Mouse (Mus musculus): ENCODE results near the gene Fdxr. TPM values are rescaled to one million over a fixed set of nuclear protein-coding genes. Genes with fewer than 3 reads are reported as not detected.

The Fdxr gene
- polyA plus RNA-seq, 1 experiment from 2014 or later, result 16.3 TPM

GRCm38 (mm10) chr11:115225301-115225700 is 51.5 kb downstream of the Fdxr start:
- Histone ChIP-seq H3K4me1 (peaks cover 81% of the 10 kb centered on the region), H3K36me3 (replicated peaks) (no peaks in the 10 kb centered on the region), H3K9me3 (no peaks in the 10 kb centered on the region), H3K4me3 (no peak overlapping the region), H3K27ac (no peak overlapping the region; the same call in 1 of the 2 replicates), H3K27me3 (ENCODE audit: poor library complexity, severe bottlenecking) (peaks cover 42% of the 10 kb centered on the region)
- WGBS, result 62% methylated on average over 6 of the region's 6 CpGs
- no peak for DNase-seq (ENCODE audit: extremely low spot score, low spot score)

DNA sequence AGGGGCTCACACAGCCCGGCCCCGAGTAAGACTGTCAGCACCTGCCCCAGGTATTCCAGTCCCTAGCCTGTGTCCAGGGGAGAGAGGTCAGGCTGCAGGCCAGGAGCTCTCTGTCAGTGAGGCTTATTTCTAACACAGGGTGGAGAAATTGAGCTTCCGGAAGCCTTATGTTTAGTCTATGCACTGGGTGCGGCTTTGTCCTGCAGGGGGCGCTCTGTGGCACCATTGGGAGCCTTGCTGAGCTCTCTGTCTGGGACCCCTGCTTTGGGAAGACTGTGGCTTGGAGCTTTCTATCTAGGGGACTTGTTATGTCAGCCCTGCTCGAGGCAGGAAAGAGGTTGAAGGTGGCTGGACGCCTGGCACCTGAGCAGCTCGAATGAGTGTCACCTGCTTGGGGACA is 52.0 kb downstream of the Fdxr start:
- Histone ChIP-seq H3K4me3 (no peak overlapping the region), H3K36me3 (replicated peaks) (no peaks in the 10 kb centered on the region), H3K9me3 (no peaks in the 10 kb centered on the region), H3K27ac (no peak overlapping the region; the same call in 1 of the 2 replicates), H3K4me1 (peaks cover 76% of the 10 kb centered on the region), H3K27me3 (ENCODE audit: poor library complexity, severe bottlenecking) (peaks cover 38% of the 10 kb centered on the region)
- DNase-seq (ENCODE audit: extremely low spot score, low spot score), result peak; percentile 68
- 40% methylated on average over 8 of the region's 8 CpGs for WGBS

- H3K4me3 ChIP-seq, result no peak overlapping the region
- H3K27me3 ChIP-seq (ENCODE audit: poor library complexity, severe bottlenecking), result peaks cover 29% of the 10 kb centered on the region
- H3K27ac ChIP-seq, result no peak overlapping the region
- DNase-seq (ENCODE audit: extremely low spot score, low spot score), result no peak
- H3K4me1 ChIP-seq, result peaks cover 75% of the 10 kb centered on the region
- no peaks in the 10 kb centered on the region for H3K9me3 ChIP-seq
- H3K36me3 ChIP-seq (replicated peaks), result no peaks in the 10 kb centered on the region
- WGBS, result 86% methylated on average over 6 of the region's 6 CpGs
These were observed 53.0 kb downstream of the Fdxr start for GRCm38 (mm10) chr11:115223877-115224276.

GRCm38 (mm10) chr11:115223451-115223850 is 53.4 kb downstream of the Fdxr start:
- Histone ChIP-seq H3K27me3 (ENCODE audit: poor library complexity, severe bottlenecking) (peaks cover 25% of the 10 kb centered on the region), H3K27ac (0 out of 2 replicates have a peak overlapping the region, but pooled peaks have one; percentile 1), H3K9me3 (no peaks in the 10 kb centered on the region), H3K4me3 (no peak overlapping the region), H3K36me3 (replicated peaks) (no peaks in the 10 kb centered on the region), H3K4me1 (peaks cover 75% of the 10 kb centered on the region)
- WGBS, result 77% methylated on average over 11 of the region's 11 CpGs
- no peak for DNase-seq (ENCODE audit: extremely low spot score, low spot score)

DNA sequence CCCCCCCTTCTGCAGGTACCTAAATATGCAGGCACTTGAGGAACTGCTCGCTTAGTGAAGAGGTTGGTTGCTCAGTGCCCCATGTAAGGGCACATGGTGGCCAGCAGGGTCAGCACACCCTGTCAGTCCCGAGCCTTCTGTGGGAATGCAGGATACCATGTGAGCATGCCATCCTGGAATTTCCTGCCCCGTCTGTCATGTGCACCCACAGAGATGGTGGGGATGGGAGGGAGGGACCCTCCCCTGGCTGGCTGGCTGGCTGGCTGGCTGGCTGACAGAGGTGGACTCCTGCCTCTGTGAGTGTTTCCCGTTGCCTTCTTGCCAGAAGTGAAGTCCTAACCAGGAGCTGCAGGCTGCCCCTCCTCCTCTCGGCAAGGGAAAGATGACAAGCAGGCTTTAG is 54.3 kb downstream of the Fdxr start:
- peaks cover 20% of the 10 kb centered on the region; the same call in 1 of the 2 replicates for H3K27me3 ChIP-seq (ENCODE audit: poor library complexity, severe bottlenecking)
- H3K27ac ChIP-seq, result no peak overlapping the region
- H3K4me1 ChIP-seq, result peaks cover 75% of the 10 kb centered on the region
- H3K4me3 ChIP-seq, result no peak overlapping the region
- no peaks in the 10 kb centered on the region for H3K36me3 ChIP-seq (replicated peaks)
- DNase-seq (ENCODE audit: extremely low spot score, low spot score), result no peak
- H3K9me3 ChIP-seq, result no peaks in the 10 kb centered on the region
- 52% methylated on average over 5 of the region's 5 CpGs for WGBS

- Histone ChIP-seq H3K36me3 (replicated peaks) (no peaks in the 10 kb centered on the region), H3K9me3 (no peaks in the 10 kb centered on the region), H3K4me3 (no peak overlapping the region), H3K27me3 (ENCODE audit: poor library complexity, severe bottlenecking) (peaks cover 21% of the 10 kb centered on the region), H3K4me1 (peaks cover 75% of the 10 kb centered on the region), H3K27ac (no peak overlapping the region)
- DNase-seq (ENCODE audit: extremely low spot score, low spot score), result no peak
- 83% methylated on average over 12 of the region's 12 CpGs for WGBS
These were observed 54.8 kb downstream of the Fdxr start for GRCm38 (mm10) chr11:115222077-115222476.

GRCm38 (mm10) chr11:115219685-115220084 is 57.2 kb downstream of the Fdxr start:
- Histone ChIP-seq H3K27ac (no peak overlapping the region), H3K4me1 (peaks cover 58% of the 10 kb centered on the region), H3K27me3 (ENCODE audit: poor library complexity, severe bottlenecking) (peaks cover 18% of the 10 kb centered on the region), H3K4me3 (no peak overlapping the region), H3K9me3 (no peaks in the 10 kb centered on the region), H3K36me3 (replicated peaks) (no peaks in the 10 kb centered on the region)
- 92% methylated on average over 10 of the region's 10 CpGs for WGBS
- DNase-seq (ENCODE audit: extremely low spot score, low spot score), result no peak

DNA sequence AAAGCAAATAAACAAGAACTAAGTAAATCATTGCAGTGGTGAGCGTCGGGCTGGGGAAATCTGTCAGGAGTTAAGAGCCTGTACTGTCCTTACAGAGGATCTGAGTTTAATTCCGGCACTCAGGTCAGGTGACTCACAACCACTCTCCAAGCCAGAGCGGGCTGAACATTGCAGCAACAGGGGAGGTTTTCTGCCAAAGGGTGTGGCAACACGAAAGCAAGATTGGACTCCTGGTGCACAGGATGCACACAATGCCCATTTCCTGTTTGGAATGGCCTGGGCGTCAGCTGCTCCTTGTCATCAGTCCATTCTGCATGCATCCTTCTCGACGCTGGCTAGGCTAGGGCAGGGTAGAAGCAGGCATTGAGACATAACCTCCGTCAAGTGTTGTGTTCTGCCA is 57.6 kb downstream of the Fdxr start:
- peaks cover 56% of the 10 kb centered on the region for H3K4me1 ChIP-seq
- no peak overlapping the region for H3K27ac ChIP-seq
- DNase-seq (ENCODE audit: extremely low spot score, low spot score), result no peak
- peaks cover 18% of the 10 kb centered on the region for H3K27me3 ChIP-seq (ENCODE audit: poor library complexity, severe bottlenecking)
- 79% methylated on average over 9 of the region's 9 CpGs for WGBS
- H3K36me3 ChIP-seq (replicated peaks), result no peaks in the 10 kb centered on the region
- H3K4me3 ChIP-seq, result no peak overlapping the region
- no peaks in the 10 kb centered on the region for H3K9me3 ChIP-seq

Small RNA genes lying within 50 kb of the gene (microRNA-seq; reads per million reads assigned to microRNA genes)
- not detected for gene Gm25837

Other genes with a start within 250 kb of the Fdxr start
- not detected in 2 replicates for gene Cd300ld5, start 239.3 kb downstream of the Fdxr start, polyA plus RNA-seq (2016; fragmentation: Nextera tagmentation; extraction: Ambion mirVana)
- gene Cd300ld3, start 228.6 kb downstream of the Fdxr start, polyA plus RNA-seq (2016; fragmentation: Nextera tagmentation; extraction: Ambion mirVana), result not detected in 2 replicates
- gene Cd300e, start 214.9 kb downstream of the Fdxr start, polyA plus RNA-seq (2016; fragmentation: Nextera tagmentation; extraction: Ambion mirVana), result not detected in 2 replicates
- 0.76 and 0.90 TPM in 2 replicates for gene Rab37, start 185.6 kb downstream of the Fdxr start, polyA plus RNA-seq (2016; fragmentation: Nextera tagmentation; extraction: Ambion mirVana)
- 0.09 and 0.10 TPM in 2 replicates for gene Cd300lf, start 143.1 kb downstream of the Fdxr start, polyA plus RNA-seq (2016; fragmentation: Nextera tagmentation; extraction: Ambion mirVana)
- 36.6 and 38.1 TPM in 2 replicates for gene Slc9a3r1, start 113.7 kb downstream of the Fdxr start, polyA plus RNA-seq (2016; fragmentation: Nextera tagmentation; extraction: Ambion mirVana)
- 8.7 and 8.8 TPM in 2 replicates for gene Tmem104, start 89.6 kb downstream of the Fdxr start, polyA plus RNA-seq (2016; fragmentation: Nextera tagmentation; extraction: Ambion mirVana)
- gene Nat9, start 89.2 kb downstream of the Fdxr start, polyA plus RNA-seq (2016; fragmentation: Nextera tagmentation; extraction: Ambion mirVana), result 16.9 and 20.6 TPM in 2 replicates
- not detected in 2 replicates for gene Grin2c, start 9.8 kb downstream of the Fdxr start, polyA plus RNA-seq (2016; fragmentation: Nextera tagmentation; extraction: Ambion mirVana)
- gene Fads6, start 20.6 kb upstream of the Fdxr start, polyA plus RNA-seq (2016; fragmentation: Nextera tagmentation; extraction: Ambion mirVana), result 0.45 and 0.49 TPM in 2 replicates
- 0.12 TPM in 1 of 2 replicates, not detected in the other for gene Otop2, start 30.1 kb upstream of the Fdxr start, polyA plus RNA-seq (2016; fragmentation: Nextera tagmentation; extraction: Ambion mirVana)
- 0.05 TPM in 1 of 2 replicates, not detected in the other for gene Ush1g, start 45.0 kb upstream of the Fdxr start, polyA plus RNA-seq (2016; fragmentation: Nextera tagmentation; extraction: Ambion mirVana)
- not detected in 2 replicates for gene Otop3, start 57.7 kb upstream of the Fdxr start, polyA plus RNA-seq (2016; fragmentation: Nextera tagmentation; extraction: Ambion mirVana)
- gene Hid1, start 90.7 kb upstream of the Fdxr start, polyA plus RNA-seq (2016; fragmentation: Nextera tagmentation; extraction: Ambion mirVana), result 16.2 and 18.2 TPM in 2 replicates
- gene Cdr2l, start 104.9 kb upstream of the Fdxr start, polyA plus RNA-seq (2016; fragmentation: Nextera tagmentation; extraction: Ambion mirVana), result 21.1 and 21.8 TPM in 2 replicates
- gene Mrpl58, start 126.7 kb upstream of the Fdxr start, polyA plus RNA-seq (2016; fragmentation: Nextera tagmentation; extraction: Ambion mirVana), result 275 and 277 TPM in 2 replicates
- 877 and 886 TPM in 2 replicates for gene Atp5h, start 142.9 kb upstream of the Fdxr start, polyA plus RNA-seq (2016; fragmentation: Nextera tagmentation; extraction: Ambion mirVana)
- 8.9 and 10.3 TPM in 2 replicates for gene Kctd2, start 143.1 kb upstream of the Fdxr start, polyA plus RNA-seq (2016; fragmentation: Nextera tagmentation; extraction: Ambion mirVana)
- 0.15 and 0.19 TPM in 2 replicates for gene Trim80, start 163.5 kb upstream of the Fdxr start, polyA plus RNA-seq (2016; fragmentation: Nextera tagmentation; extraction: Ambion mirVana)
- gene Slc16a5, start 185.4 kb upstream of the Fdxr start, polyA plus RNA-seq (2016; fragmentation: Nextera tagmentation; extraction: Ambion mirVana), result 0.19 and 0.20 TPM in 2 replicates
- gene Armc7, start 198.6 kb upstream of the Fdxr start, polyA plus RNA-seq (2016; fragmentation: Nextera tagmentation; extraction: Ambion mirVana), result 8.1 and 8.2 TPM in 2 replicates
- gene Nt5c, start 214.8 kb upstream of the Fdxr start, polyA plus RNA-seq (2016; fragmentation: Nextera tagmentation; extraction: Ambion mirVana), result 93.2 and 94.5 TPM in 2 replicates
- gene Jpt1, start 237.3 kb upstream of the Fdxr start, polyA plus RNA-seq (2016; fragmentation: Nextera tagmentation; extraction: Ambion mirVana), result 719 and 771 TPM in 2 replicates

Data from forebrain, embryonic 10.5 days (tissue).